Mouse (Mus musculus) midbrain, embryonic 15.5 days (tissue): ENCODE data around the gene C530008M17Rik. TPM values are rescaled to one million over a fixed set of nuclear protein-coding genes. Genes with fewer than 3 reads are reported as not detected.
A peak's percentile ranks its signal among the peaks of the same experiment; 100 is the strongest.

Experiments
- ATAC-seq: fragments of 200-750 bp; cut with Nextera tagmentation; replicated peaks from 2 replicates; pipeline ENCODE4 v1.8.0; 2017; ENCODE audit warnings: moderate TSS enrichment
- H3K27ac ChIP-seq: fragments of 300-500 bp; sonication (generic); 2 replicates; pipeline ENCODE4 v1.5.1; 2015; ENCODE audit warnings: mild to moderate bottlenecking, inconsistent platforms
- H3K27me3 ChIP-seq: fragments of 300-500 bp; sonication (generic); replicated peaks from 2 replicates; pipeline ENCODE4 v1.6.1; 2015; ENCODE audit warnings: inconsistent platforms
- H3K36me3 ChIP-seq: fragments of 300-500 bp; sonication (generic); replicated peaks from 2 replicates; pipeline ENCODE4 v1.6.1; 2015; ENCODE audit warnings: inconsistent platforms
- H3K4me1 ChIP-seq: fragments of 300-500 bp; sonication (generic); 2 replicates; pipeline ENCODE4 v1.6.1; 2015; ENCODE audit warnings: inconsistent platforms
- H3K4me2 ChIP-seq: fragments of 300-500 bp; sonication (generic); 2 replicates; pipeline ENCODE4 v1.6.1; 2015; ENCODE audit warnings: inconsistent platforms, mild to moderate bottlenecking, moderate library complexity
- H3K4me3 ChIP-seq: fragments of 300-500 bp; sonication (generic); 2 replicates; pipeline ENCODE4 v1.5.1; 2015; ENCODE audit warnings: mild to moderate bottlenecking, inconsistent platforms
- H3K9ac ChIP-seq: fragments of 300-500 bp; sonication (generic); 2 replicates; pipeline ENCODE4 v1.6.1; 2015; ENCODE audit warnings: mild to moderate bottlenecking, inconsistent platforms
- H3K9me3 ChIP-seq: fragments of 300-500 bp; sonication (generic); 2 replicates; pipeline ENCODE4 v1.6.1; 2016; ENCODE audit warnings: inconsistent platforms
- WGBS: fragments of 180-500 bp; shearing (Covaris S2); methylation state at CpG from one replicate; pipeline ENCODE4 v1.1.7; 2015; ENCODE audit warnings: mixed read lengths; 5-methylcytosine and 5-hydroxymethylcytosine counted together
- polyA plus RNA-seq: library from polyadenylated mRNA; unstranded; fragments of >200 nt; fragmentation: Nextera tagmentation; extraction: Ambion mirVana; gene quantifications from 2 replicates; pipeline ENCODE4 v1.2.1, GENCODE M21; 2015

The C530008M17Rik gene
- polyA plus RNA-seq, 1 experiment from 2014 or later = 79.5 TPM

DNA sequence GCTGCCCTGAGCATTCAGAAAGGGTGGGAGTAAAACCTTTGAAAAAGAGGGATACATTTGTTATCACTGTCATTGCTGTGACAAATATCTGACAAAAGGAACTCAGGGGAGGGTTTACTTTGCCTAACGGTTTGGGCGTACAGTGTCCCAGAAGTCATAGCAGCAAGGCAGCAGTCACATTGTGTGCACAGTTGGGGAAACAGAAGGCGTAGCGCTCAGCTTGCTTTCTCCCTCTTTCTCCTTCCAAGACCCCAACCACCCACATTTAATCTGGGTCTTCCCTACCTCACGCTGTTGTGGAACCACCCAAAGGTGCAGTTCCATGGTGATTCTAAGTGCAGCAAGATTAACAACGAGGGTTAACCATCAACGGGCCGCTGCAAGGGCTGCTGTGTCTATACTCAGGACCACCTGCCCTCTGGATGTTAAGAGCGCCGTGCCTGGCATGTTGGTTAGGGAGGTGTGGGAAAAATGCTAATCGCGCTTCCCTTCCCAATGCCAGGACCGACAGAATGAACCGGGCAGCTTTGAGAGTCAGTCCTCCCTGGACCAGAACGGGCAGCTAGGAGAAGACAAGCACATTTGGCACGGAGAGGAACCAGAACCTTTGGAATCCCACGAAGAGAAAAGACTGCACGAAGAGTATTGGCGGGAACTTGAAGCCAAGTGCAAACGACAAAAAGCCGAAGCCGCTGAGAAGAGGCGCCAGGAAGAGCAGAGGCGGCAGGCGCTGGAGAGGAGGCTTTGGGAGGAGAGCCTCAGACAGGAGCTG lies 199.7 kb downstream of the C530008M17Rik start:
- Histone ChIP-seq H3K9me3 (no peaks in the 10 kb centered on the region), H3K4me2 (peak overlapping the region; percentile 36), H3K9ac (no peak overlapping the region), H3K27me3 (peaks cover 14% of the 10 kb centered on the region), H3K4me1 (peaks cover 14% of the 10 kb centered on the region), H3K4me3 (no peak overlapping the region), H3K36me3 (peaks cover 15% of the 10 kb centered on the region; the same call in 1 of the 2 replicates), H3K27ac (no peak overlapping the region)
- WGBS = 27% methylated on average over 25 of the region's 25 CpGs
- 0 out of 2 replicates have a peak, but pooled peaks have one; percentile 7 for ATAC-seq

DNA sequence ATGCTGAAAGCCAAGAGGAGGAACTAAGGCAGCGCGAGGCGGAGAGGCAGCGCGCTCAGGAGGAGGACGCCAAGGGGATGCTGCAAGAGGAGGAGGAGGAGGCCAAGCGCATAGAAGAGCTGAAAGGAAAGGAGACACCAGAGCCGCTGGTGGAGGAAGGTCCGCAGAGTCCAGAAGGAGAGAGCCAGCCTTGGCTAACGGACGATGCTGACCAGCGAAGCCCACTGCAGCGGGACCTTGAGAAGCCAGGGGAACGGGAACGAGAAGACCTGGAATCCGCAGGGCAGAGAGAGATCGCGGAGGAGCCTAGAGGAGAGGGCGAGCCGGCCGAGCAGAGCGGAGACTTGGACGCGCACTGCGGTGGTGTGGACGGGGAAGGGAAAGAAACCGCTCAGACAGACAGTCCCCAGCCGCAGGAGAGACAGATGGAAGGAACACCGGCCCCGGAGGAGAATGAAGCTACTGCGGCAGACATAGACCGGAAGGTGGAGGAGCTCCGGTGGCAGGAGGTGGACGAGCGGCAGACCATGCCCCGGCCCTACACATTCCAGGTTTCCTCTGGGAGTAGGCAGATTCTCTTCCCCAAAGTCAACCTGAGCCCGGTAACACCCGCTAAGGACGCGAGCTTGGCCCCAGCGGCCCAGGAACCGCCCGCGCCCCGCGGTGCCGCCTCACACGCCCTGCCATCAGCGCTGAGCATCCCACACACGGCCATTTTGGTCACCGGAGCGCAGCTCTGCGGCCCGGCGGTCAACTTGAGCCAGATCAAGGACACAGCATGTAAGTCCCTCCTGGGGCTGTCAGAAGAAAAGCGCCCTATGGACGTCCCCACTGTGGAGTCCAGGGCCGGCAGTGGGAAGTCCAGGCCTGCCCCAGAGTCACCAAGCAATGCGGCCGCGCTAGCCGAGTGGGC lies 201.0 kb downstream of the C530008M17Rik start:
- no peak for ATAC-seq
- Histone ChIP-seq H3K27me3 (peaks cover 14% of the 10 kb centered on the region), H3K9ac (no peak overlapping the region), H3K36me3 (peaks cover 15% of the 10 kb centered on the region; the same call in 1 of the 2 replicates), H3K27ac (no peak overlapping the region), H3K4me2 (peak overlapping the region; percentile 36), H3K4me3 (peak overlapping the region; percentile 17), H3K9me3 (no peaks in the 10 kb centered on the region), H3K4me1 (0 out of 2 replicates have a peak, but pooled peaks cover 9% of the 10 kb centered on the region)
- 25% methylated on average over 62 of the region's 62 CpGs for WGBS

DNA sequence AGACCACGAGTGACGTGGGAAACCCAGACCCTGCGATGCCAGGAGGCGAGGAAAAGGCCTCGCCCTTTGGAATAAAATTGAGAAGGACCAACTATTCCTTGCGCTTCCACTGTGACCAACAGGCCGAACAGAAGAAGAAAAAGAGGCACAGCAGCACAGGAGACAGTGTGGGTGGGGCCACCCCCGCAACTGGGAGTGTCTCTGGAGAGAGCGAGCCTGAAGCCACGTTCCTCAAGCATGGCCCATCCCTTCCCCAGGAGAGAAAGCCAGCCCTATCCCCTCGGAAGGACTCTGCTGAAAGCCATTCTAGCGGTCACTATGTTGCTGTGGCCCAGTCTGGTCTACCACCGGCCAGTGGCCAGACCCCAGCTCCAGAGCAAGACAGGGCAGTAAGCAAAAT lies 202.1 kb downstream of the C530008M17Rik start:
- Histone ChIP-seq H3K36me3 (peaks cover 15% of the 10 kb centered on the region; the same call in 1 of the 2 replicates), H3K27me3 (peaks cover 14% of the 10 kb centered on the region), H3K9ac (no peak overlapping the region), H3K4me2 (no peak overlapping the region), H3K4me1 (0 out of 2 replicates have a peak, but pooled peaks cover 9% of the 10 kb centered on the region), H3K9me3 (no peaks in the 10 kb centered on the region), H3K4me3 (no peak overlapping the region), H3K27ac (no peak overlapping the region)
- ATAC-seq = no peak
- 78% methylated on average over 13 of the region's 13 CpGs for WGBS

DNA sequence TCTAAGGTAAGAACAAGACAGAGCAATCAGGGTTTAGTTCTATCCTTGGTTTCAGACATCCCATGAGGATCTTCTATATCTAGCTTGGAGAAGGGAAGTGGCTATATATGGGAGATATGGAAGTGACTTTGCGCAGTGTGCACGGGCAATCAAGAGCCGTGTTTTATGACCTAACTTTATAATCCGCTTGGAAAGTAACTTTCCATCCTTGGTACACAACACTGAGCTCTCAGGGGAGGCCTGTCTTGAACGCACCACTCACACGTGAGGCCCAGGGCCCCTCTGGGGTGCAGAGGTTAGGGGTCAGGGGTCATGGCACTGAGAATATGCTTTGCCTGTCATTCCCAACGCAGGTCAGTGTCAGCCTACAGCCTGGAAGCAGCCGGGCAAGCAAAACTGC lies 210.5 kb downstream of the C530008M17Rik start:
- Histone ChIP-seq H3K27ac (no peak overlapping the region), H3K9me3 (no peaks in the 10 kb centered on the region), H3K4me1 (no peaks in the 10 kb centered on the region), H3K4me3 (no peak overlapping the region), H3K4me2 (no peak overlapping the region), H3K36me3 (peaks cover 28% of the 10 kb centered on the region), H3K27me3 (no peaks in the 10 kb centered on the region), H3K9ac (no peak overlapping the region)
- ATAC-seq = no peak
- WGBS = 80% methylated on average over 8 of the region's 8 CpGs

DNA sequence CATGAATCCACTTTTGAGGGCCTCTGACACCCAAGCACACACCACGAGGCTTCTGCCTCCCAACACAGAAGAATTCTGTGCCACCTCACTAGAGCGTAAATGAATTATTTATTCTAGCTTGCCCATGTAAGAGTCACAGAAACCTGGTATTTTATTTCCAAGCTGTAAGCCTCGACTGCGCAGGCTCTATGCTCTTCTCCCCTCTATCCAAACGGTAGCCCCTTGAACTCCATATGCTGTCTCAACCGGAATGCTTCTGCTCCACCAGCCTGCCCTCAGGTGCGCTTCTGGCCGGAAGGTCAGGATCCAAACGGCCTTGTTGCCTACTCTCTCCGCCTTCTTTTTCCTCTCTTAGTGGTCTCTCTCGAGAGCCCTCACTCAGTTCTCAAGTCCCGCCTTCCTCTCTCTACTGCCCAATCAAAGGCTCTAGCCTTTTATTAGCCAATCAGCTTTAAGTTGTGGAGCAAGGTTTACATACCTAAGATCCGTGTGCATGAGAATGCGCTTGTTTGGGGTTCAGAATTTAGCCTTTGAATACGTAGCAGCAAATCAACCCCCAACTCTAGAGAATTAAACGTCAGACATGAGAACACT lies 212.5 kb downstream of the C530008M17Rik start:
- no peak overlapping the region for H3K9ac ChIP-seq
- WGBS = 27% methylated on average over 16 of the region's 16 CpGs
- H3K27me3 ChIP-seq = no peaks in the 10 kb centered on the region
- no peak overlapping the region for H3K27ac ChIP-seq
- peaks cover 32% of the 10 kb centered on the region for H3K36me3 ChIP-seq
- H3K4me1 ChIP-seq = no peaks in the 10 kb centered on the region
- peak overlapping the region; percentile 16 for H3K4me3 ChIP-seq
- peak overlapping the region; percentile 28 for H3K4me2 ChIP-seq
- peak; percentile 87 for ATAC-seq
- no peaks in the 10 kb centered on the region for H3K9me3 ChIP-seq

DNA sequence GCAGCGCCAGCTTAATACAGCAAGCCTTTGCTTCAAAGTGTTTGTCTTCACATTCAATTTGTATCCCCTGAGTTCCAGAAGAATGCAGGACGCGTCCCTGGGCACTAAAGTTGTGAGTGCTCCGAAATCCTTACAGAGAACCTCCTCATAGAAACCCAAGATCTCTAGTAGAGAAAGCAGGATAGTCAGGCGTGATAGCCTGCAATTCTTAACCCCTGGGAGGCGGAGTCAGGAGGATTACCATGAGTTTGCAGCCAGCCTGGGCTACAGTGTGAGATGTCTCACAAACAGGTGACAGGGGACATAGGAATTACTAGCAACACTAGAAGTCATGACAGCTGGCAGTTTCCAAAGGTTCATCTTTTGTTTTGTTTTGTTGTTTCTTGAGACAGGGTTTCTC lies 213.2 kb downstream of the C530008M17Rik start:
- no peak overlapping the region for H3K9ac ChIP-seq
- H3K4me1 ChIP-seq = no peaks in the 10 kb centered on the region
- H3K36me3 ChIP-seq = peaks cover 34% of the 10 kb centered on the region
- ATAC-seq = no peak
- no peak overlapping the region for H3K27ac ChIP-seq
- no peak overlapping the region; the same call in 1 of the 2 replicates for H3K4me3 ChIP-seq
- H3K9me3 ChIP-seq = no peaks in the 10 kb centered on the region
- H3K27me3 ChIP-seq = no peaks in the 10 kb centered on the region
- 0 out of 2 replicates have a peak overlapping the region, but pooled peaks have one; percentile 28 for H3K4me2 ChIP-seq
- WGBS = 39% methylated on average over 6 of the region's 6 CpGs

DNA sequence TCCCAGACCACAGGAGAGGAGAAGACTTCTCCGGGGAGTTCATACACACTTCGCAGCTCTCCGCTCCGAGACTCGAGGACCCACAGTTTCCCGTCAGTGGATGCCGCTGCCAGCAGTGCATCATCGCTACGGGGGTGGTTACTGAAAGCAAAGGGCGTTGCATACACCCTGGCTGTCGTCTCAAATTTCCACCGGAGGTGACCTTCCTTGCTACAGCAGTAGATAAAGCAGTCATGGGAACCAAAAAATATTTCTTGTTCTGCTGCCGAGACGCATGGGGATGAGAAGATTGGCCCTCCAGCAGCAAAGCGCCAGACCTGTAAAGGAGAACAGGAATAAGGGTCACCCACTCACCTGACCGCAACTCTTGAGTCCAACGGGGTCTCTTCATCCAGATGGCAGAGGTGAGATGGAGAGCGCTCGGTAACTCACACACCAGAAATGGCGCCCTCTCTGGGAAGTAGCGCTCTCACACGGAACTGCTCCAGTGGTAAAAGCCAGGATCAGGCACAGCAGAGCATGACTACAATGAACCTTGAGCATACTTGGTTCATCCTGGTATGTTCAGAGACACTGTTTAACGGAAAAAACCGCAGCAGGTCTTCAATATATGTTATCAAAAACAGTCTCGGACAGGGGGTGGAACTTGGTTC lies 219.9 kb downstream of the C530008M17Rik start:
- Histone ChIP-seq H3K36me3 (peaks cover 20% of the 10 kb centered on the region), H3K27me3 (no peaks in the 10 kb centered on the region), H3K9me3 (no peaks in the 10 kb centered on the region), H3K27ac (no peak overlapping the region), H3K4me2 (no peak overlapping the region), H3K4me1 (no peaks in the 10 kb centered on the region), H3K4me3 (no peak overlapping the region), H3K9ac (no peak overlapping the region)
- 90% methylated on average over 25 of the region's 25 CpGs for WGBS
- ATAC-seq = no peak

DNA sequence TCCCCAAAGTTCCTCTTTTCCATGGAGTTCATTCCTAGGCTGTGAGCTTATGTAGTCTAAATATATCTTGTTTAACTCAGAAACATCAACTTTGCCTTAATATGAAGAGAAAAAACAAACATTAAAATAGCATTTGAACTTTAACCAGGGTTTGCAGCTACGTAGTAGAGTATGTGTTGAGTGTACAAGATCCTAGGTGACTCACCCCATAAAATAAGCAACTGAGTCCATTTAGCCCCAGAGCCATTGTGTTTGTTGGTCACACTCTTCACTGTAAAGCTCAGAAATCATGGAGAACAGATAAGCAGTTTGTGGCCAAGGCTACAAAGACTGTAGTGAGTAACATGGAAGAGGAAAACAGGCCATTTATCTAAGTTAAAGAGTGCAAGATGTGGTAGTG lies 227.8 kb downstream of the C530008M17Rik start:
- 93% methylated on average over 1 of the region's 1 CpGs for WGBS
- Histone ChIP-seq H3K27ac (no peak overlapping the region), H3K9me3 (no peaks in the 10 kb centered on the region), H3K9ac (no peak overlapping the region), H3K4me2 (no peak overlapping the region), H3K27me3 (no peaks in the 10 kb centered on the region), H3K4me3 (no peak overlapping the region), H3K36me3 (peaks cover 17% of the 10 kb centered on the region), H3K4me1 (no peaks in the 10 kb centered on the region)
- ATAC-seq = no peak

DNA sequence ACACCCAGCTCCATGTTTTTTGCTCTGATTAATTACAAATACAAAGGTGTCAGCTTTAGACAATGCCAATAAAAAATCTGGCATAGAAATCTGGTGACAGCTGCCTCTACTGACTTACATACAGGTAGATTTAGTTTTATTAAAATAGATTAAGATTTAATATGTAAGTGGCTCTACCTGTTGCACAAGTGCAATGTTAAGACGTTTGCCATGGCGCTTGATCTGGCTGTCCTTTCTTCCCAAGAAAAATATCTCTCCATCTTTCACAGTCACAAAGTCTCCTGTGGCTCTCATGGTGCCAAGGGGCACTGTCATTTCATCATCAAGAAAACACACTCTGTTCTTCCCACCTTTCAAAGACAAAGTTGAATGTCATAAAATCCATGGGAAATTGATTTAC lies 230.7 kb downstream of the C530008M17Rik start:
- no peak overlapping the region for H3K4me2 ChIP-seq
- H3K4me1 ChIP-seq = no peaks in the 10 kb centered on the region
- no peak overlapping the region for H3K27ac ChIP-seq
- no peak overlapping the region for H3K9ac ChIP-seq
- no peak for ATAC-seq
- 98% methylated on average over 2 of the region's 2 CpGs for WGBS
- H3K4me3 ChIP-seq = no peak overlapping the region
- H3K36me3 ChIP-seq = peaks cover 17% of the 10 kb centered on the region
- H3K27me3 ChIP-seq = no peaks in the 10 kb centered on the region
- no peaks in the 10 kb centered on the region for H3K9me3 ChIP-seq

DNA sequence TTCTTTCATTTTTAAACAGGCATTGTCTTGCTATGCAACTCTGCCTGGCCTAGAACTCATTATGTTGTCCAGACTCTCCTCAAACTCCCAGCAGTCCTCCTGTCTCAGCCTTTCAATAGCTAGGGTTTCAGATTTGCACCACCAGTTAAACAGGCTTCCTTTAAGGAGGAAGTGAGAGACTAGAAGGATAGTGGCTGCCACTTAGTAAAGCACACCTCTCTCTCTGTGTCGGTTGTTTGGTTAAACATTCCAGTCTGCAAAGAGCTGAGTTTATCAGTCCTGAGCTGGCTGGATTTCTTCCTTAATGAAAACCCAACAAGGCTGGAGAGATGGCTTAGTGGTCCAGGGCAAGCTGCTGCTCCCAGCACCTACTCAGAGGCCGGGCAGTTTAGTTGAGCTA lies 236.3 kb downstream of the C530008M17Rik start:
- Histone ChIP-seq H3K4me3 (no peak overlapping the region), H3K4me2 (no peak overlapping the region), H3K27ac (no peak overlapping the region), H3K9ac (no peak overlapping the region), H3K36me3 (peaks cover 19% of the 10 kb centered on the region; the same call in 1 of the 2 replicates), H3K4me1 (no peaks in the 10 kb centered on the region), H3K27me3 (no peaks in the 10 kb centered on the region), H3K9me3 (no peaks in the 10 kb centered on the region)
- no peak for ATAC-seq
- 86% methylated on average over 2 of the region's 2 CpGs for WGBS

DNA sequence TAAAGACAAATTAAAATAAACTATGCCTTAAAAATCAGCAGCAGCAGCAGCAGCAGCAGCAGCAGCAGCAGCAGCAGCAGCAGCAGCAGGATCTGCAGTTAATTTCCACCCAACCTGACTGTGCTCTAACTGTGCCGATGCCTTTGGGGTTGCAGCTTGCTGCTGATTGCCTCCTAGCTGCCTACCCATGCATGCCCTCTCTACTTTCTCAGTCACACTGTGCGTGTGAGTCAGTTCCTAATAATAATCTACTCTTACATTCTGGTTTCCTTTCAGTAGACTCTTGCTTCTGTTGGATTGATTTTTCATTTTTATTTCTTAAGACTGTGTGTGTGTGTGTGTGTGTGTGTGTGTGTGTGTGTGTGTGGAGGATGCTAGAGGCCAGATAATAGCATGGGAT lies 236.8 kb downstream of the C530008M17Rik start:
- peaks cover 17% of the 10 kb centered on the region; the same call in 1 of the 2 replicates for H3K36me3 ChIP-seq
- 88% methylated on average over 2 of the region's 2 CpGs for WGBS

More for the DNA sequence above, 236.8 kb downstream of the C530008M17Rik start:
- H3K27me3 ChIP-seq = no peaks in the 10 kb centered on the region
- no peaks in the 10 kb centered on the region for H3K9me3 ChIP-seq
- H3K4me1 ChIP-seq = no peaks in the 10 kb centered on the region
- H3K9ac ChIP-seq = no peak overlapping the region
- H3K27ac ChIP-seq = no peak overlapping the region
- no peak for ATAC-seq
- no peak overlapping the region for H3K4me2 ChIP-seq
- H3K4me3 ChIP-seq = no peak overlapping the region
